Mouse (Mus musculus): ENCODE results near the gene Dlg1. TPM values are rescaled to one million over a fixed set of nuclear protein-coding genes. Genes with fewer than 3 reads are reported as not detected.

Gene Dlg1
- total RNA-seq, 2 experiments from 2014 or later = 52.6 to 59.2 TPM

- DNase-seq = no peak
These were observed 242.9 kb downstream of the Dlg1 start for GRCm38 (mm10) chr16:31905891-31906825.

- DNase-seq = peak; percentile 38 to 44
These were observed 243.7 kb downstream of the Dlg1 start for GRCm38 (mm10) chr16:31906896-31907295.

GRCm38 (mm10) chr16:31908959-31909358, 245.7 kb downstream of the Dlg1 start:
- DNase-seq = no peak

GRCm38 (mm10) chr16:31910281-31910847, 247.1 kb downstream of the Dlg1 start:
- no peak for DNase-seq

GRCm38 (mm10) chr16:31917776-31918175, 254.5 kb downstream of the Dlg1 start:
- DNase-seq = no peak

GRCm38 (mm10) chr16:31918248-31918724, 255.0 kb downstream of the Dlg1 start:
- peak; percentile 67 to 85 for DNase-seq

GRCm38 (mm10) chr16:31924368-31924767, 261.1 kb downstream of the Dlg1 start:
- no peak for DNase-seq

Other genes starting within 250 kb of the Dlg1 start
- gene Bdh1, start 241.2 kb upstream of the Dlg1 start, total RNA-seq (2021) = 100 to 1,000 TPM; 240 to 275 TPM
- under 1 TPM in 1 of 2 experiments, not detected in 1; 0.08 TPM for gene Meltf, start 215.4 kb downstream of the Dlg1 start, total RNA-seq (2021)

All from heart, adult 18-20 months (tissue).